Mouse (Mus musculus): ENCODE data around the gene Ppif.

GRCm38 (mm10) chr14:25742943-25743342 lies 49.0 kb downstream of the Ppif start:
- TF ChIP-seq CTCF (IDR thresholded peaks at IDR 0.05) (no peak), EP300 (IDR thresholded peaks at IDR 0.05) (no peak)
